ENCODE assay signal across 8 mouse cellular contexts in genomic region chr1:193152872-193153271, GRCm38 (mm10). TPM values are rescaled to one million over a fixed set of nuclear protein-coding genes. Genes with fewer than 3 reads are reported as not detected.
DNase-seq lines count a peak whose midpoint lies in the region; ATAC-seq lines count a peak whose summit lies in the region.
"Had no signal": no experiment of that assay in that cellular context is flagged by ENCODE, and none has a peak within 500 bp of the region (broad histone marks: within the 10 kb centered on the region; RNA-seq: fewer than 3 reads in every experiment).

Irf6 (plus strand) TSS chr1:193153111.

- 0 out of 2 replicates have a peak within 1 kb of the TSS, but pooled peaks have one; percentile 26 for H3K9ac ChIP-seq in forebrain, embryonic 14.5 days (ENCODE audit: low read length)
- no peak within 1 kb of the TSS for H3K9ac ChIP-seq in hindbrain, embryonic 16.5 days (ENCODE audit: low read depth, low read length)
- H3K9ac ChIP-seq in liver, embryonic 11.5 days (ENCODE audit: low read depth, low read length): no peak within 1 kb of the TSS; the same call in 1 of the 2 replicates

- no peak within 1 kb of the TSS for H3K27ac ChIP-seq in forebrain, embryonic 14.5 days (ENCODE audit: low read depth, low read length)
- no peak within 1 kb of the TSS for H3K27ac ChIP-seq in hindbrain, embryonic 16.5 days (ENCODE audit: low read depth, low read length)
- H3K27ac ChIP-seq in liver, embryonic 11.5 days (ENCODE audit: low read depth, low read length): no peak within 1 kb of the TSS
- H3K27ac ChIP-seq: macrophage had no signal

- no peaks in the 10 kb centered on the region for H3K4me1 ChIP-seq in forebrain, embryonic 14.5 days (ENCODE audit: control insufficient read depth, insufficient read depth, low read length)
- peaks cover 2% of the 10 kb centered on the region for H3K4me1 ChIP-seq in hindbrain, embryonic 16.5 days (ENCODE audit: control insufficient read depth, insufficient read depth, low read depth, low read length)
- peaks cover 11% of the 10 kb centered on the region for H3K4me1 ChIP-seq in liver, embryonic 11.5 days (replicated peaks; ENCODE audit: control insufficient read depth, insufficient read depth, low read length)

- H3K9me3 ChIP-seq in forebrain, embryonic 14.5 days (replicated peaks; ENCODE audit: control insufficient read depth, low read length): no peaks in the 10 kb centered on the region
- no peaks in the 10 kb centered on the region for H3K9me3 ChIP-seq in hindbrain, embryonic 16.5 days (ENCODE audit: control insufficient read depth, low read length)
- H3K9me3 ChIP-seq in liver, embryonic 11.5 days (ENCODE audit: control insufficient read depth, low read length): no peaks in the 10 kb centered on the region

- peak within 1 kb of the TSS; percentile 30 for H3K4me2 ChIP-seq in forebrain, embryonic 14.5 days (ENCODE audit: low read length)
- H3K4me2 ChIP-seq in hindbrain, embryonic 16.5 days (ENCODE audit: low read length): peak within 1 kb of the TSS; percentile 39
- peak within 1 kb of the TSS; percentile 62 for H3K4me2 ChIP-seq in liver, embryonic 11.5 days

- no peaks in the 10 kb centered on the region for H3K36me3 ChIP-seq in forebrain, embryonic 14.5 days (ENCODE audit: control insufficient read depth, insufficient read depth, low read length)
- H3K36me3 ChIP-seq in hindbrain, embryonic 16.5 days (ENCODE audit: control insufficient read depth, insufficient read depth, low read length): no peaks in the 10 kb centered on the region
- H3K36me3 ChIP-seq in liver, embryonic 11.5 days (ENCODE audit: control insufficient read depth, insufficient read depth, low read length): no peaks in the 10 kb centered on the region

- under 1% methylated on average over 30 of the region's 30 CpGs for WGBS in forebrain, embryonic 14.5 days
- 3% methylated on average over 30 of the region's 30 CpGs for WGBS in hindbrain, embryonic 16.5 days
- WGBS in liver, embryonic 11.5 days: 2% methylated on average over 30 of the region's 30 CpGs

- peaks cover 21% of the 10 kb centered on the region for H3K27me3 ChIP-seq in forebrain, embryonic 14.5 days (replicated peaks; ENCODE audit: control insufficient read depth, insufficient read depth, low read length)
- H3K27me3 ChIP-seq in hindbrain, embryonic 16.5 days (replicated peaks; ENCODE audit: control insufficient read depth, insufficient read depth, low read length): peaks cover 40% of the 10 kb centered on the region
- H3K27me3 ChIP-seq in liver, embryonic 11.5 days (replicated peaks; ENCODE audit: control insufficient read depth, insufficient read depth, low read length): peaks cover 36% of the 10 kb centered on the region

- H3K4me3 ChIP-seq in forebrain, embryonic 14.5 days (ENCODE audit: low read depth, low read length): peak within 1 kb of the TSS; percentile 6; the same call in 1 of the 2 replicates
- peak within 1 kb of the TSS; percentile 17 for H3K4me3 ChIP-seq in hindbrain, embryonic 16.5 days (ENCODE audit: low read length)
- peak within 1 kb of the TSS; percentile 39 for H3K4me3 ChIP-seq in liver, embryonic 11.5 days (ENCODE audit: low read depth, low read length)

- peak; percentile 69 for DNase-seq in adrenal gland, postnatal 25 days
- DNase-seq in forebrain, embryonic 14.5 days (ENCODE audit: low spot score): peak; percentile 29
- DNase-seq in liver, embryonic 11.5 days (ENCODE audit: low spot score): peak; percentile 58
- DNase-seq in naive thymus-derived CD4-positive, alpha-beta T cell, adult 2 months (ENCODE audit: low read depth): peak; percentile 75
- peak; percentile 55 to 75 for DNase-seq in thymus, postnatal 36 days
- no peak for DNase-seq in layer of hippocampus, postnatal 36 days

- peak; percentile 66 for ATAC-seq in forebrain, embryonic 14.5 days
- 0 out of 2 replicates have a peak, but pooled peaks have one; percentile 45 for ATAC-seq in hindbrain, embryonic 16.5 days
- peak; percentile 81 for ATAC-seq in liver, embryonic 11.5 days (replicated peaks; ENCODE audit: low FRiP score)

RNA-seq across cellular contexts. Expression of gene Irf6, which starts in this region (rescaled TPM):
- 0.18 and 0.38 TPM in 2 replicates for total RNA-seq in adrenal gland, postnatal 25 days (2021)
- polyA plus RNA-seq in forebrain, embryonic 14.5 days (2014; fragmentation: Nextera tagmentation; extraction: Ambion mirVana): 0.35 and 0.60 TPM in 2 replicates
- polyA plus RNA-seq in hindbrain, embryonic 16.5 days (2015; fragmentation: Nextera tagmentation; extraction: Ambion mirVana): 0.58 and 0.80 TPM in 2 replicates
- polyA plus RNA-seq in liver, embryonic 11.5 days (2014; fragmentation: Nextera tagmentation; extraction: Ambion mirVana): 4.1 and 5.2 TPM in 2 replicates
- total RNA-seq in layer of hippocampus, postnatal 36 days (2021): under 1 TPM; 0.42 to 0.96 TPM
- polyA plus RNA-seq: macrophage had no signal

Comparison
In these comparisons a context has a peak if more than half of its experiments do, and no peak if none do; other contexts are left out.
1. Peak in DNase-seq in adrenal gland, postnatal 25 days; RNA of the gene not detected or under 1 TPM.
2. Peak in DNase-seq, ATAC-seq, H3K4me3 ChIP-seq, H3K9ac ChIP-seq and H3K4me2 ChIP-seq in forebrain, embryonic 14.5 days; RNA of the gene not detected or under 1 TPM.
3. Peak in ATAC-seq, H3K4me3 ChIP-seq and H3K4me2 ChIP-seq in hindbrain, embryonic 16.5 days; RNA of the gene not detected or under 1 TPM.
4. DNase-seq: peak in liver, embryonic 11.5 days (single experiment), naive thymus-derived CD4-positive, alpha-beta T cell, adult 2 months (single experiment) and thymus, postnatal 36 days (2 of 2); none in layer of hippocampus, postnatal 36 days (0 of 2).
5. Peak in every context shown above with its lines, with median percentiles within 50 percentile points of each other: ATAC-seq, H3K4me2 ChIP-seq and H3K4me3 ChIP-seq.